Mouse (Mus musculus) myocyte (in vitro differentiated cells): ENCODE measurements around the gene Kif21a.

ENCODE experiments used
- POLR2A ChIP-seq: IDR thresholded peaks from one replicate; pipeline ENCODE4 v1.6.1; 2011; ENCODE audit warnings: low read depth, mild to moderate bottlenecking, control low read depth, moderate library complexity; ENCODE audit not compliant: insufficient read length
- TCF12 ChIP-seq: IDR thresholded peaks from one replicate; pipeline ENCODE4 v1.6.1; 2011; ENCODE audit warnings: mild to moderate bottlenecking, control low read depth; ENCODE audit not compliant: poor library complexity, insufficient read depth, severe bottlenecking

- TF ChIP-seq TCF12 (peak; percentile 46), POLR2A (no peak)
These were observed 28.0 kb upstream of the Kif21a start for GRCm38 (mm10) chr15:91077457-91078410.
